Mouse (Mus musculus): ENCODE measurements around the gene D230025D16Rik. TPM values are rescaled to one million over a fixed set of nuclear protein-coding genes. Genes with fewer than 3 reads are reported as not detected.
"Not testable (repeated sequence)": the region's sequence is repeated elsewhere in the genome, so short reads cannot be mapped to it uniquely, and the experiment has no call there.

Gene D230025D16Rik
- total RNA-seq, 1 experiment: 41.7 TPM

- no peak overlapping the region for H3K27ac ChIP-seq (ENCODE audit: insufficient read depth, low read depth, low read length, poor library complexity, severe bottlenecking)
- DNase-seq (ENCODE audit: low read depth, low spot score): no peak
- H3K9ac ChIP-seq (ENCODE audit: insufficient read depth, low read depth, low read length, poor library complexity, severe bottlenecking): no peak overlapping the region
- TF ChIP-seq CHD2 (IDR thresholded peaks at IDR 0.05; ENCODE audit: low read depth, low read length) (no peak), MAFK (IDR thresholded peaks at IDR 0.05; ENCODE audit: insufficient read depth, low read depth, low read length) (no peak), ZC3H11A (IDR thresholded peaks at IDR 0.05; ENCODE audit: borderline replicate concordance, low read depth, low read length) (no peak), HCFC1 (IDR thresholded peaks at IDR 0.05; ENCODE audit: borderline replicate concordance, insufficient read depth, low read length) (no peak), ZNF384 (IDR thresholded peaks at IDR 0.05; ENCODE audit: low read depth, low read length) (no peak)
- H3K9me3 ChIP-seq (ENCODE audit: control insufficient read depth, insufficient read depth, low read depth, low read length): no peaks in the 10 kb centered on the region
- H3K4me1 ChIP-seq (ENCODE audit: control insufficient read depth in 2 of 2, insufficient read depth in 2 of 2, low read length in 2 of 2, poor library complexity in 1 of 2): peaks cover 2 to 4% of the 10 kb centered on the region in 2 experiments
- in situ Hi-C loops (cut with MboI; ENCODE audit: low sequenced_read_pairs in 2 of 2, unreplicated experiment in 2 of 2): no loop called here
- H3K4me3 ChIP-seq (ENCODE audit: insufficient read depth in 1 of 2, low read depth in 1 of 2, low read length in 2 of 2, poor library complexity in 1 of 2, severe bottlenecking in 1 of 2): 0 out of 4 replicates have a peak overlapping the region, but pooled peaks of 1 of the 2 experiments have one; percentile 88
- no peaks in the 10 kb centered on the region for H3K36me3 ChIP-seq (ENCODE audit: control insufficient read depth, insufficient read depth, low read length, poor library complexity, severe bottlenecking)
Measured at GRCm38 (mm10) chr8:105223850-105224249, 1.1 kb upstream of the D230025D16Rik start.

- in situ Hi-C loops (cut with MboI; ENCODE audit: low sequenced_read_pairs in 2 of 2, unreplicated experiment in 2 of 2): no loop called here
- Histone ChIP-seq H3K4me1 (ENCODE audit: control insufficient read depth in 2 of 2, insufficient read depth in 2 of 2, low read length in 2 of 2, poor library complexity in 1 of 2) (peaks cover 5 to 6% of the 10 kb centered on the region in 2 experiments), H3K9ac (ENCODE audit: insufficient read depth, low read depth, low read length, poor library complexity, severe bottlenecking) (peak overlapping the region; percentile 91), H3K4me3 (ENCODE audit: insufficient read depth in 1 of 2, low read depth in 1 of 2, low read length in 2 of 2, poor library complexity in 1 of 2, severe bottlenecking in 1 of 2) (peak overlapping the region; percentile 88 to 94), H3K36me3 (ENCODE audit: control insufficient read depth, insufficient read depth, low read length, poor library complexity, severe bottlenecking) (no peaks in the 10 kb centered on the region), H3K9me3 (ENCODE audit: control insufficient read depth, insufficient read depth, low read depth, low read length) (no peaks in the 10 kb centered on the region), H3K27ac (ENCODE audit: insufficient read depth, low read depth, low read length, poor library complexity, severe bottlenecking) (peak overlapping the region; percentile 41)
- no peak for DNase-seq (ENCODE audit: low read depth, low spot score)
- TF ChIP-seq HCFC1 (IDR thresholded peaks at IDR 0.05; ENCODE audit: borderline replicate concordance, insufficient read depth, low read length) (peak; percentile 6; the same call in 1 of the 2 replicates), CHD2 (IDR thresholded peaks at IDR 0.05; ENCODE audit: low read depth, low read length) (no peak)
Measured at GRCm38 (mm10) chr8:105225272-105225593, 288 bp downstream of the D230025D16Rik start.

GRCm38 (mm10) chr8:105225917-105226316, 972 bp downstream of the D230025D16Rik start:
- TF ChIP-seq ZNF384 (IDR thresholded peaks at IDR 0.05; ENCODE audit: low read depth, low read length): no peak
- no peak for TF ChIP-seq CHD2 (IDR thresholded peaks at IDR 0.05; ENCODE audit: low read depth, low read length)
- TF ChIP-seq ZC3H11A (IDR thresholded peaks at IDR 0.05; ENCODE audit: borderline replicate concordance, low read depth, low read length): no peak
- no peak for TF ChIP-seq MAFK (IDR thresholded peaks at IDR 0.05; ENCODE audit: insufficient read depth, low read depth, low read length)
- TF ChIP-seq HCFC1 (IDR thresholded peaks at IDR 0.05; ENCODE audit: borderline replicate concordance, insufficient read depth, low read length): no peak
- DNase-seq (ENCODE audit: low read depth, low spot score): no peak
- Histone ChIP-seq H3K9ac (ENCODE audit: insufficient read depth, low read depth, low read length, poor library complexity, severe bottlenecking) (peak overlapping the region; percentile 91; the same call in 1 of the 2 replicates), H3K27ac (ENCODE audit: insufficient read depth, low read depth, low read length, poor library complexity, severe bottlenecking) (no peak overlapping the region), H3K36me3 (ENCODE audit: control insufficient read depth, insufficient read depth, low read length, poor library complexity, severe bottlenecking) (no peaks in the 10 kb centered on the region), H3K4me1 (ENCODE audit: control insufficient read depth in 2 of 2, insufficient read depth in 2 of 2, low read length in 2 of 2, poor library complexity in 1 of 2) (peaks cover 6 to 7% of the 10 kb centered on the region in 2 experiments), H3K9me3 (ENCODE audit: control insufficient read depth, insufficient read depth, low read depth, low read length) (no peaks in the 10 kb centered on the region), H3K4me3 (ENCODE audit: insufficient read depth in 1 of 2, low read depth in 1 of 2, low read length in 2 of 2, poor library complexity in 1 of 2, severe bottlenecking in 1 of 2) (peak overlapping the region; percentile 88 to 94)
- in situ Hi-C loops (cut with MboI; ENCODE audit: low sequenced_read_pairs in 2 of 2, unreplicated experiment in 2 of 2): no loop called here

GRCm38 (mm10) chr8:105231503-105232320, 6.8 kb downstream of the D230025D16Rik start:
- Histone ChIP-seq H3K4me3 (ENCODE audit: insufficient read depth in 1 of 2, low read depth in 1 of 2, low read length in 2 of 2, poor library complexity in 1 of 2, severe bottlenecking in 1 of 2) (peak overlapping the region; percentile 31 to 36; a peak in 2 of 4 replicates), H3K27ac (ENCODE audit: insufficient read depth, low read depth, low read length, poor library complexity, severe bottlenecking) (peak overlapping the region; percentile 86), H3K9me3 (ENCODE audit: control insufficient read depth, insufficient read depth, low read depth, low read length) (no peaks in the 10 kb centered on the region), H3K9ac (ENCODE audit: insufficient read depth, low read depth, low read length, poor library complexity, severe bottlenecking) (peak overlapping the region; percentile 9; the same call in 1 of the 2 replicates), H3K36me3 (ENCODE audit: control insufficient read depth, insufficient read depth, low read length, poor library complexity, severe bottlenecking) (peaks cover 10% of the 10 kb centered on the region), H3K4me1 (ENCODE audit: control insufficient read depth in 2 of 2, insufficient read depth in 2 of 2, low read length in 2 of 2, poor library complexity in 1 of 2) (peaks cover 14 to 23% of the 10 kb centered on the region in 2 experiments)
- DNase-seq (ENCODE audit: low read depth, low spot score): no peak
- in situ Hi-C loops (cut with MboI; ENCODE audit: low sequenced_read_pairs in 2 of 2, unreplicated experiment in 2 of 2): no loop called here
- TF ChIP-seq CHD2 (IDR thresholded peaks at IDR 0.05; ENCODE audit: low read depth, low read length): no peak
- TF ChIP-seq ZC3H11A (IDR thresholded peaks at IDR 0.05; ENCODE audit: borderline replicate concordance, low read depth, low read length): no peak
- no peak for TF ChIP-seq HCFC1 (IDR thresholded peaks at IDR 0.05; ENCODE audit: borderline replicate concordance, insufficient read depth, low read length)
- TF ChIP-seq ZNF384 (IDR thresholded peaks at IDR 0.05; ENCODE audit: low read depth, low read length): peak; percentile 67
- TF ChIP-seq MAFK (IDR thresholded peaks at IDR 0.05; ENCODE audit: insufficient read depth, low read depth, low read length): no peak

GRCm38 (mm10) chr8:105232321-105232693, 7.4 kb downstream of the D230025D16Rik start:
- in situ Hi-C loops (cut with MboI; ENCODE audit: low sequenced_read_pairs in 2 of 2, unreplicated experiment in 2 of 2); H3K9ac ChIP-seq (ENCODE audit: insufficient read depth, low read depth, low read length, poor library complexity, severe bottlenecking): not testable (repeated sequence)

More at GRCm38 (mm10) chr8:105232321-105232693, 7.4 kb downstream of the D230025D16Rik start:
- H3K4me3 ChIP-seq (ENCODE audit: insufficient read depth in 1 of 2, low read depth in 1 of 2, low read length in 2 of 2, poor library complexity in 1 of 2, severe bottlenecking in 1 of 2); DNase-seq (ENCODE audit: low read depth, low spot score); H3K9me3 ChIP-seq (ENCODE audit: control insufficient read depth, insufficient read depth, low read depth, low read length); H3K27ac ChIP-seq (ENCODE audit: insufficient read depth, low read depth, low read length, poor library complexity, severe bottlenecking): not testable (repeated sequence)
- Histone ChIP-seq H3K36me3 (ENCODE audit: control insufficient read depth, insufficient read depth, low read length, poor library complexity, severe bottlenecking) (peaks cover 10% of the 10 kb centered on the region), H3K4me1 (ENCODE audit: control insufficient read depth in 2 of 2, insufficient read depth in 2 of 2, low read length in 2 of 2, poor library complexity in 1 of 2) (peaks cover 14 to 23% of the 10 kb centered on the region in 2 experiments)

All from ES-E14 (cell line).